Mouse (Mus musculus) megakaryocyte, embryonic 14.5 days (primary cell): Measurements from ENCODE around the gene Ppp1r27. TPM values are rescaled to one million over a fixed set of nuclear protein-coding genes. Genes with fewer than 3 reads are reported as not detected.

ENCODE experiments used
- H3K27me3 ChIP-seq: replicated peaks from 2 replicates; pipeline ENCODE3; 2012; ENCODE audit warnings: inconsistent platforms
- H3K36me3 ChIP-seq: replicated peaks from 2 replicates; pipeline ENCODE3; 2012; ENCODE audit warnings: low read length, inconsistent platforms, mixed read lengths
- H3K4me1 ChIP-seq: 2 replicates; pipeline ENCODE4 v1.6.1; 2012; ENCODE audit warnings: inconsistent platforms
- H3K4me3 ChIP-seq: replicated peaks from 2 replicates; pipeline ENCODE3; 2012; ENCODE audit warnings: moderate library complexity, mild to moderate bottlenecking, inconsistent platforms
- H3K9me3 ChIP-seq: 2 replicates; pipeline ENCODE4 v1.6.1; 2012; ENCODE audit warnings: inconsistent platforms
- FLI1 ChIP-seq: IDR thresholded peaks from 2 replicates; pipeline ENCODE4 v1.6.1; 2012; ENCODE audit warnings: low read length, inconsistent platforms, mixed read lengths
- GATA1 ChIP-seq: IDR thresholded peaks from 3 replicates; pipeline ENCODE4 v1.6.1; 2012; ENCODE audit warnings: mixed read lengths, low read length, inconsistent platforms, borderline replicate concordance
- polyA plus RNA-seq: library from polyadenylated mRNA; stranded (reverse); fragments of >175 nt; gene quantifications from 2 replicates; pipeline ENCODE4 v1.2.3, GENCODE M21; 2012; ENCODE audit warnings: low replicate concordance; ENCODE audit not compliant: insufficient read depth

Gene Ppp1r27
- polyA plus RNA-seq, 1 experiment, result 0.25 TPM

GRCm38 (mm10) chr11:120581490-120582267 lies 30.7 kb upstream of the Ppp1r27 start, which contains the start of gene Arhgdia:
Arhgdia (minus strand) TSS chr11:120581624.
- H3K4me3 ChIP-seq, result peak within 1 kb of the TSS; percentile 98
- peaks cover 60% of the 10 kb centered on the region for H3K36me3 ChIP-seq
- H3K9me3 ChIP-seq, result no peaks in the 10 kb centered on the region
- no peaks in the 10 kb centered on the region for H3K27me3 ChIP-seq
- TF ChIP-seq FLI1 (no peak; the same call in 1 of the 2 replicates), GATA1 (no peak)
- peaks cover 51% of the 10 kb centered on the region for H3K4me1 ChIP-seq

GRCm38 (mm10) chr11:120580871-120581331 lies 30.0 kb upstream of the Ppp1r27 start:
- Histone ChIP-seq H3K27me3 (no peaks in the 10 kb centered on the region), H3K9me3 (no peaks in the 10 kb centered on the region), H3K4me1 (peaks cover 59% of the 10 kb centered on the region), H3K4me3 (peak overlapping the region; percentile 98), H3K36me3 (peaks cover 60% of the 10 kb centered on the region)
- no peak for TF ChIP-seq FLI1
- TF ChIP-seq GATA1, result no peak

DNA sequence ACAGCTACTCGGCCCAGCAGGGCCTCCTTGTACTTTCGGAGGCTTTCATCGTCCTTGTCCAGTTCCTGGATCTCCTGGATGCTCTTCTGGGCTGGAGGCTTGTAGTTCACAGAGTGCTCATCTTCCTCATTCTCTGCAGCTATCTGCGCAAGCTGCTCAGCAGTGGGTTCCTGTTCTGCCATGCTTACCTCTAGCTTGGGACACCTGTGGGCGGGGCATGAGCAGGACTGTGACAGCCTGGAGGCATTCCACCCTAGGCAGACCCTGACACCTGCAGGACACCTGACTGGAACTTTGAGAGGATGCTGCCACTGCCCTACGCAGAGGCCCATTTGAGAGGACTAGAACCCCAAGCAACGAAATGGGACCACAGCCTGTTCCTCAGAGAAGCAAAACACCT lies 29.3 kb upstream of the Ppp1r27 start:
- H3K36me3 ChIP-seq, result peaks cover 54% of the 10 kb centered on the region

GRCm38 (mm10) chr11:120579316-120580107 lies 28.6 kb upstream of the Ppp1r27 start:
- Histone ChIP-seq H3K36me3 (peaks cover 51% of the 10 kb centered on the region), H3K4me1 (peaks cover 73% of the 10 kb centered on the region), H3K4me3 (peak overlapping the region; percentile 98), H3K27me3 (no peaks in the 10 kb centered on the region), H3K9me3 (no peaks in the 10 kb centered on the region)
- no peak for TF ChIP-seq GATA1
- TF ChIP-seq FLI1, result no peak

More for the DNA sequence above, 29.3 kb upstream of the Ppp1r27 start:
- no peaks in the 10 kb centered on the region for H3K27me3 ChIP-seq
- H3K4me1 ChIP-seq, result peaks cover 66% of the 10 kb centered on the region
- no peaks in the 10 kb centered on the region for H3K9me3 ChIP-seq
- H3K4me3 ChIP-seq, result peak overlapping the region; percentile 98
- no peak for TF ChIP-seq GATA1
- TF ChIP-seq FLI1, result no peak

DNA sequence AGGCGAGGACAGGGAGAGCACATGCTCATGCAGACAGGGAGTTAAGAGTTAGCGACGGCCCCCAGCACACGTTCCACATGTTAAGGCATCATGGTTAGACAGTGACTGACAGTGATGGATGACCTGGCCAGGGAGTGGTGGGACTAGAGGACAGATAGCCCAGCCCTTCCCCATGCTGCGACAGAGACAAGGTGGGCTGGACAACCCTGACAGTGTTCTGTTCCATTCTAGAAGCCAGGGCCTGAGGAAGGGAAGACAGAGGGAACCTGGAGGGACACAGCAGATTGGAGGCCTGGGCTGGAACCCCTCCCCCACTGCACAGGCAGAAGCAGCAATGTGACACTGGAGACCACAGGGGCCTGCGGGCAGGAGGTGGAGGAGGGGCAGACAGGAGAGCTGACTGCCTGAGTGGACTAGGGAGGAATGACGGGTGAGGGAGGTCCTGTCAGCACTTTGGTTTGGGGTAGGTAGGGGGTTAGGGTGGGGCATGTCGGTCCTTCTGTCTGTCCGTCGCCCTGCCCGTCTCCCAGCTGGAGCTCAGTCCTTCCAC lies 27.8 kb upstream of the Ppp1r27 start:
- TF ChIP-seq GATA1 (no peak), FLI1 (no peak)
- H3K27me3 ChIP-seq, result no peaks in the 10 kb centered on the region
- peak overlapping the region; percentile 98 for H3K4me3 ChIP-seq
- H3K4me1 ChIP-seq, result peaks cover 78% of the 10 kb centered on the region
- H3K36me3 ChIP-seq, result peaks cover 47% of the 10 kb centered on the region
- no peaks in the 10 kb centered on the region for H3K9me3 ChIP-seq

DNA sequence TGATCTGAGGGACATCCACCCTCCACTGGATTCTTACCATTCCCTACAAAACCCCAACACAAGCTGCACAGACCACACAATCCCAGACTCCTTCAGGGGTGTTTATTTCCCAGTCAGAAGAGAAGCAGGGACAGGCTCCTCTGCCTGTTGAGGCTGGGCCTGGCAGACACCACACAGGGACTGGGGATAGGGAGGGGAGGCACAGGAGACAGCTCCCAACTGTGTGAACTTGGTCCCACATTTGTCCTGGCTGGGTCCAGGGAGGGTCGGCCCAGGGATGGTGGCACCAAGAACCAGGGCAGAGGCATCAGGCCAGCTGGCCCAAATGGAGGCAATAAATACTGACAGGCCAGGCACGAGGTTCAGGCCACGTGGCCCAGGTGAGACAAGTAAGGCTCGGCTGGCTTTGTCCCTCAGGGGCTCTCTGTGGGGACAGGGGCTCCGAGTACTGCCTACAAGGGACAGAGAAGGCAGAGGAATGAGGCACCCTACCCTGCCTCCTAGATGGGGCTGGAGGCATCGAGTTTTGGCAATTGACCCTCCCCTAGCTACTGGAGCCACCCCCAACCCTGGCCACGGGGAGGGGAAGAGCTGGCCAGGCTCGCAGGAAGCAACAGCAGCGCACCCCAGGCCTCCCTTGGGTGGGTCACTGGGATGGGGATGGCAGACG lies 27.2 kb upstream of the Ppp1r27 start:
- H3K4me1 ChIP-seq, result peaks cover 78% of the 10 kb centered on the region
- peaks cover 46% of the 10 kb centered on the region for H3K36me3 ChIP-seq

GRCm38 (mm10) chr11:120577211-120578023 lies 26.5 kb upstream of the Ppp1r27 start:
- no peaks in the 10 kb centered on the region for H3K27me3 ChIP-seq
- peaks cover 74% of the 10 kb centered on the region for H3K4me1 ChIP-seq
- H3K4me3 ChIP-seq, result no peak overlapping the region
- no peak for TF ChIP-seq GATA1
- TF ChIP-seq FLI1, result no peak
- peaks cover 46% of the 10 kb centered on the region for H3K36me3 ChIP-seq
- no peaks in the 10 kb centered on the region for H3K9me3 ChIP-seq

More for the DNA sequence above, 27.2 kb upstream of the Ppp1r27 start:
- Histone ChIP-seq H3K27me3 (no peaks in the 10 kb centered on the region), H3K9me3 (no peaks in the 10 kb centered on the region), H3K4me3 (peak overlapping the region; percentile 71)
- TF ChIP-seq GATA1, result no peak
- no peak for TF ChIP-seq FLI1

- no peak for TF ChIP-seq GATA1
- no peak for TF ChIP-seq FLI1
- Histone ChIP-seq H3K9me3 (no peaks in the 10 kb centered on the region), H3K36me3 (peaks cover 47% of the 10 kb centered on the region), H3K27me3 (no peaks in the 10 kb centered on the region), H3K4me1 (peaks cover 74% of the 10 kb centered on the region), H3K4me3 (peak overlapping the region; percentile 23)
These were observed 25.5 kb upstream of the Ppp1r27 start for GRCm38 (mm10) chr11:120576365-120576981.
